Mouse (Mus musculus) megakaryocyte, embryonic 14.5 days (primary cell): ENCODE data around the gene Slc25a48.

Source experiments
- FLI1 ChIP-seq: IDR thresholded peaks from 2 replicates; pipeline ENCODE4 v1.6.1; 2012; ENCODE audit warnings: low read length, inconsistent platforms, mixed read lengths
- GATA1 ChIP-seq: IDR thresholded peaks from 3 replicates; pipeline ENCODE4 v1.6.1; 2012; ENCODE audit warnings: mixed read lengths, low read length, inconsistent platforms, borderline replicate concordance

DNA sequence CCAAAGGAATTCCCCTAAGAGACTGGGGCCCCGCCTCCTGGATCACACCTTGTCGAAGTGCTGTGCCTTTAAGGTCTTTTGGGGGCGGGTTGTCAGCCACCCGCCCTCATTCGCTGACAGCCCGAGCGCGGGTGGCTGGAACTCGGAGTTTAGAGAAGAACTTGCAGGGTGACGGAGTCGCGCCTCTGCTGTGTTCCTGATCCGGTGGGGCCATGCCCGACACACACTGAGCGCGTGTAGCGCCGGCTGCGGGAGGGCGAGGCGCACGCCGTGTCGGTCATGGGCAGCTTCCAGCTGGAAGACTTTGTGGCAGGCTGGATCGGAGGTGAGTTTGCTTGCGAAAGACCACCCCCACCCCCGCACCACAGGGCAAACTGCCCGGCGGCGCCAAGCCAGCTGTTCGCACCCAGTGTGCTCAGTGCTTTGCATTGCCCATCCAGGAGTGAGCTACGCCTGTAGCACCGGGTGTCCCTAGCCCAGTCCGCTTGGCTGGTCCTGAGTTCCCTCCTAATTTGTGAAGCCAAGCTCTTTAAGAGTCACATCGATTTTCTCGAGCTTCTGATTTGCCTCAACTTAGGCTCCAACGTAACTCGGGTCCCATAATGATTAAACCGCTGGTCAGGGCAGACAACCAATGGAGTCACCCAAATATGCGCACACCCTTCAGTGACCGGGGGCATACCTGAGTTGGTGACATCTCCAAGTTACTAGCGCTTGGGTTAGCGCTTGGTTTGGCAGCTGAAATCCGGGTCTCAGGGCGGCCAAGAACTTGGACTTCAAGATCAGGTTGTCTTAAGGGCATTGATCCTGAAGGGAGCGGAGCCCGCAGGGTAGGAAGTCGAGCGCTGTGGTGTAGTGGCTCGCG, at the start of gene Slc25a48:
- TF ChIP-seq GATA1 (no peak), FLI1 (no peak)
